8 mouse cellular contexts compared by ENCODE assay signal in the genomic region with DNA sequence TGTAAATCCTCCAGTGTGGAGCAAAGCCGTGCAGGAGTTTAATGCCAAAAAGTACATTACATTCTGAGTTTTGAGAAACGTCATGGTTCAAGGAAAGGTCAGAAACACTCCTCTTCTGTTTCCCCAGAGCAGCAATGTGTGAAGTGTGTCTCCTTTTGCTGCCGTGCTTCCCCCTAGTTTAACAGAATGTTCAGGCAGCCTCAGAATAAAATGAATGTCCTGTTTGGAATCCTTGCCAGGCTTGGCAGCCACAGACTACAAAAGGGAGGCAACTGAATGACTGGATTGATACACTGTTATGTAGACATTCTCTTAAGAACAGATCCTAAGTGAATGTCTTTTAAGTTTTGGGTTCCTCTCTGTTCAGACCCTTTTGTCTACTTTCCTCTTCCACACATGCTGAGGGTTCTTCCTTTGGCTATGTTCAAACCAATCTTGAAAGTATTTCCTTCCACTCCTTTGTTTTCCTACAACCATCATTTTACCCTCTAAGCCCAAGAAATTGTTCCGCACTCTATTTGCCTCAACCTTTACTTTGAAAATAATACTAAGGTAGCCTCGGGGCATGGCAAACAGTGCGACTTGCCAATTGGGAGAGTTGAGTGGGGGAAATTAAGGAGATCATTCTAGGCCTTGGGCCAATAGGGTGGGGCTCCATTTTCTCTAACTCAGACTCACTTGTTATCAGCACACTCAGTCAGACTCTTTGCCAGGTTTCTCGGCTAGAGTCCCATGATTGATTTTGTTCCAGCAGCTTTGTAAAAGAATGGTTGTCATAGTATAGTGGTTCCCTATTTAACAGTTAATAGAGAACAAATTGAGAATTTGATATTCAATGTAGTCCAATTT.
DNase-seq lines count a peak whose midpoint lies in the region; ATAC-seq lines count a peak whose summit lies in the region.

No protein-coding gene starts in this region.

- H3K27me3 ChIP-seq in liver, embryonic 11.5 days (replicated peaks; ENCODE audit: control insufficient read depth, insufficient read depth, low read length): no peaks in the 10 kb centered on the region

- no peak overlapping the region for H3K4me2 ChIP-seq in liver, embryonic 11.5 days

- peak; percentile 19 to 24 for DNase-seq in left cerebral cortex, adult 18-20 months (ENCODE audit: low spot score in 2 of 2)
- DNase-seq in left cerebral cortex, adult 11 months (ENCODE audit: low spot score): no peak
- DNase-seq in embryo, embryonic 11 days: peak; percentile 20
- peak; percentile 29 for DNase-seq in gastrocnemius, postnatal 14 days
- peak; percentile 14 to 20 for DNase-seq in kidney, postnatal 36 days
- peak; percentile 42 for DNase-seq in skeletal muscle tissue, adult 2 months (ENCODE audit: low read depth, low spot score)
- DNase-seq in T-cell, adult 2 months (ENCODE audit: low spot score): no peak
- no peak for DNase-seq in liver, embryonic 11.5 days (ENCODE audit: low spot score)

- no peaks in the 10 kb centered on the region for H3K4me1 ChIP-seq in liver, embryonic 11.5 days (replicated peaks; ENCODE audit: control insufficient read depth, insufficient read depth, low read length)

- H3K9ac ChIP-seq in liver, embryonic 11.5 days (ENCODE audit: low read depth, low read length): no peak overlapping the region

- intact Hi-C loops in gastrocnemius, postnatal 14 days (cut with DNase I; ENCODE audit: low total_unique reads): no loop called here

- no peak overlapping the region for H3K4me3 ChIP-seq in liver, embryonic 11.5 days (ENCODE audit: low read depth, low read length)

- 71% methylated on average over 7 of the region's 7 CpGs for WGBS in liver, embryonic 11.5 days

- H3K27ac ChIP-seq in liver, embryonic 11.5 days (ENCODE audit: low read depth, low read length): no peak overlapping the region

- no peak for ATAC-seq in liver, embryonic 11.5 days (replicated peaks; ENCODE audit: low FRiP score)

- no peaks in the 10 kb centered on the region for H3K36me3 ChIP-seq in liver, embryonic 11.5 days (ENCODE audit: control insufficient read depth, insufficient read depth, low read length)

- H3K9me3 ChIP-seq in liver, embryonic 11.5 days (ENCODE audit: control insufficient read depth, low read length): no peaks in the 10 kb centered on the region

Comparison
In these comparisons a context has a peak if more than half of its experiments do, and no peak if none do; other contexts are left out.
1. DNase-seq: peak in left cerebral cortex, adult 18-20 months (2 of 2), embryo, embryonic 11 days (single experiment), gastrocnemius, postnatal 14 days (single experiment), kidney, postnatal 36 days (2 of 2) and skeletal muscle tissue, adult 2 months (single experiment); none in left cerebral cortex, adult 11 months (single experiment), T-cell, adult 2 months (single experiment) and liver, embryonic 11.5 days (single experiment).